Mouse (Mus musculus) natural killer cell, adult 2 months (primary cell): ENCODE data around the gene Gm20431.
"Not testable (repeated sequence)": the region's sequence is repeated elsewhere in the genome, so short reads cannot be mapped to it uniquely, and the experiment has no call there.

Source experiments
- DNase-seq, 2 experiments: peaks; one replicate each; pipeline ENCODE4 v3.0.0; 2022; ENCODE audit warnings: low spot score in 2 of 2

Gene Gm20431

GRCm38 (mm10) chr2:167659847-167660610 is 1.3 kb downstream of the Gm20431 start:
- DNase-seq = no peak

GRCm38 (mm10) chr2:167659177-167659846 is 2.0 kb downstream of the Gm20431 start:
- no peak for DNase-seq

- DNase-seq = no peak
These were observed 2.6 kb downstream of the Gm20431 start for GRCm38 (mm10) chr2:167658712-167659111.

GRCm38 (mm10) chr2:167657973-167658372 is 3.3 kb downstream of the Gm20431 start:
- no peak for DNase-seq

GRCm38 (mm10) chr2:167656629-167657478 is 4.4 kb downstream of the Gm20431 start:
- peak; percentile 80 to 85 for DNase-seq

- no peak for DNase-seq
These were observed 6.2 kb downstream of the Gm20431 start for GRCm38 (mm10) chr2:167654911-167655600.

- no peak for DNase-seq
These were observed 8.6 kb downstream of the Gm20431 start for GRCm38 (mm10) chr2:167652694-167653093.

- DNase-seq = no peak
These were observed 9.7 kb downstream of the Gm20431 start for GRCm38 (mm10) chr2:167651622-167652021.

- peak; percentile 86 to 94 for DNase-seq
These were observed 11.8 kb downstream of the Gm20431 start for GRCm38 (mm10) chr2:167649290-167650032.

- no peak for DNase-seq
These were observed 14.9 kb downstream of the Gm20431 start for GRCm38 (mm10) chr2:167646411-167646810.

- not testable (repeated sequence) for DNase-seq
These were observed 17.8 kb downstream of the Gm20431 start for GRCm38 (mm10) chr2:167643356-167644052.

GRCm38 (mm10) chr2:167642164-167642563 is 19.1 kb downstream of the Gm20431 start:
- no peak for DNase-seq

GRCm38 (mm10) chr2:167641337-167641736 is 20.0 kb downstream of the Gm20431 start:
- peak; percentile 62 to 73 for DNase-seq

GRCm38 (mm10) chr2:167640279-167640678 is 21.0 kb downstream of the Gm20431 start:
- peak; percentile 49 to 62 for DNase-seq

GRCm38 (mm10) chr2:167634865-167635512 is 26.3 kb downstream of the Gm20431 start:
- no peak for DNase-seq

GRCm38 (mm10) chr2:167634338-167634770 is 26.9 kb downstream of the Gm20431 start:
- peak; percentile 94 to 98 for DNase-seq

- no peak for DNase-seq
These were observed 27.8 kb downstream of the Gm20431 start for GRCm38 (mm10) chr2:167633537-167633872.

GRCm38 (mm10) chr2:167632731-167633536 is 28.4 kb downstream of the Gm20431 start:
- DNase-seq = no peak
